Mouse (Mus musculus) neural tube, embryonic 12.5 days (tissue): ENCODE measurements around the gene Cdh5. TPM values are rescaled to one million over a fixed set of nuclear protein-coding genes. Genes with fewer than 3 reads are reported as not detected.

Experiments used
- ATAC-seq: fragments of 200-750 bp; cut with Nextera tagmentation; 2 replicates; pipeline ENCODE4 v1.8.0; 2017; ENCODE audit warnings: low read depth, mild to moderate bottlenecking, moderate TSS enrichment, moderate library complexity; ENCODE audit not compliant: low FRiP score
- H3K27ac ChIP-seq: fragments of 300-500 bp; sonication (generic); 2 replicates; pipeline ENCODE4 v1.5.1; 2016
- H3K27me3 ChIP-seq: fragments of 300-500 bp; sonication (generic); replicated peaks from 2 replicates; pipeline ENCODE4 v1.6.1; 2016; ENCODE audit warnings: mild to moderate bottlenecking
- H3K36me3 ChIP-seq: fragments of 300-500 bp; sonication (generic); 2 replicates; pipeline ENCODE4 v1.6.1; 2016; ENCODE audit warnings: mild to moderate bottlenecking
- H3K4me1 ChIP-seq: fragments of 300-500 bp; sonication (generic); 2 replicates; pipeline ENCODE4 v1.6.1; 2016
- H3K4me2 ChIP-seq: fragments of 300-500 bp; sonication (generic); replicated peaks from 2 replicates; pipeline ENCODE4 v1.6.1; 2016; ENCODE audit warnings: mild to moderate bottlenecking
- H3K4me3 ChIP-seq: fragments of 300-500 bp; sonication (generic); 2 replicates; pipeline ENCODE4 v1.5.1; 2016
- H3K9ac ChIP-seq: fragments of 300-500 bp; sonication (generic); 2 replicates; pipeline ENCODE4 v1.6.1; 2016; ENCODE audit warnings: mild to moderate bottlenecking
- H3K9me3 ChIP-seq: fragments of 300-500 bp; sonication (generic); 2 replicates; pipeline ENCODE4 v1.6.1; 2016; ENCODE audit warnings: mild to moderate bottlenecking
- WGBS: fragments of 180-500 bp; shearing (Covaris S2); methylation state at CpG from one replicate; pipeline ENCODE4 v1.1.7; 2016; 5-methylcytosine and 5-hydroxymethylcytosine counted together
- polyA plus RNA-seq: library from polyadenylated mRNA; unstranded; fragments of >200 nt; fragmentation: Nextera tagmentation; extraction: Ambion mirVana; gene quantifications from 2 replicates; pipeline ENCODE4 v1.2.1, GENCODE M21; 2016

The Cdh5 gene
- polyA plus RNA-seq, 1 experiment from 2014 or later: 17.1 TPM

DNA sequence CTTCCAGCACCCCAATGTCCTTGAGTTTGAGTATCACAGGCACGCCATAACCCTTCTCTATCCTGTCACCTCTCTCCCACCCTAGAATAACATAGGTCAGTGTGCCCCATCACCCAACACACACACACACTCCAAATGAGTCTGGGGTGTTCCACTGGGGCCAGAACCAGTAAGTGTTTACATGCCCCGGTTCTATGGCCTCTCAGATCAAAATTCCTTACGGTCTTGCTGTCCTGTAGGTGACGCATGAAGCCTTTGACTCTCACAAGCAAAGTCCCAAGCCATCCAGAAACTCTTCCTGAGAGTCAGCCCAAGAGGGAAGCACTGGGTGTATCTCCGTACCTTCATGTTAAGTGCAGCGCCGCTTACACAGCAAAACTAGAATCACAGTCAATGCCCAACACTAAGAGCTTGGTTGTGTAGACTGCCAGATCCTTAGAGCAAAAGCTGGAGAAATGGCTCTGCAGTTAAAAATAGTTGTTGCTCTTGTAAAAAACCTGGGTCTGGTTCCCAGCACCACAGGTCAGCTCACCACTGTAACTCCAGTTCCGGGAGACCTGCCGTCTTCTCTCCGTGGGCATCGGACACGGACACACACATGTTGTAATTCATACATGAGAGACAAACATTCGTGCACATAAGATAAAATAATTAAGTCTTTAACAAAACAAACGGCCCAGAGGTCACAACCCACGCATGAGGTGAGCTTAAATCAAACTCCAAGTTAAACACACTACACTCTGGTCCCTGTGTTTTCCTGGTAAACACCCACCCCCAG, 45.5 kb downstream of the Cdh5 start:
- WGBS: 86% methylated on average over 15 of the region's 15 CpGs
- peak; percentile 34; the same call in 1 of the 2 replicates for ATAC-seq
- H3K9me3 ChIP-seq: no peaks in the 10 kb centered on the region
- H3K36me3 ChIP-seq: no peaks in the 10 kb centered on the region
- no peaks in the 10 kb centered on the region for H3K27me3 ChIP-seq
- H3K4me1 ChIP-seq: no peaks in the 10 kb centered on the region
- H3K9ac ChIP-seq: no peak overlapping the region
- no peak overlapping the region for H3K4me3 ChIP-seq
- no peak overlapping the region for H3K27ac ChIP-seq
- no peak overlapping the region for H3K4me2 ChIP-seq

DNA sequence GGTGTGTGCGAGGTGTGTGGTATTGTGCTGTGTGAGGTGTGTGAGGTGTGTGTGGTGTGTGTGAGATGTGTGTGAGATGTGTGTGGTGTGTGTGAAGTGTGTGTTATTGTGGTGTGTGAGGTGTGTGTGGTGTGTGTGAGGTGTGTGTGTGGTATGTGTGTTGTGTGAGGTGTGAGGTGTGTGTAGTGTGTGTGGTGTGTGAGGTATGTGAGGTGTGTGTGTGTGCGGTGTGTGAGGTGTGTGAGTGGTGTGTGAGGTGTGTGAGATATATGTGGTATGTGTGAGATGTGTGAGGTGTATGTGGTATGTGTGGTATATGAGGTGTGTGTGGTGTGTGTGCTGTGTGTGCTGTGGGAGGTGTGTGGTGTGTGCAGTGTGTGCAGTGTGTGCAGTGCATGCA, 46.5 kb downstream of the Cdh5 start:
- no peak for ATAC-seq
- no peak overlapping the region for H3K27ac ChIP-seq
- H3K4me2 ChIP-seq: no peak overlapping the region
- 93% methylated on average over 2 of the region's 2 CpGs for WGBS
- no peak overlapping the region for H3K9ac ChIP-seq
- H3K4me3 ChIP-seq: no peak overlapping the region
- H3K36me3 ChIP-seq: no peaks in the 10 kb centered on the region
- no peaks in the 10 kb centered on the region for H3K27me3 ChIP-seq
- no peaks in the 10 kb centered on the region for H3K4me1 ChIP-seq
- no peaks in the 10 kb centered on the region for H3K9me3 ChIP-seq

DNA sequence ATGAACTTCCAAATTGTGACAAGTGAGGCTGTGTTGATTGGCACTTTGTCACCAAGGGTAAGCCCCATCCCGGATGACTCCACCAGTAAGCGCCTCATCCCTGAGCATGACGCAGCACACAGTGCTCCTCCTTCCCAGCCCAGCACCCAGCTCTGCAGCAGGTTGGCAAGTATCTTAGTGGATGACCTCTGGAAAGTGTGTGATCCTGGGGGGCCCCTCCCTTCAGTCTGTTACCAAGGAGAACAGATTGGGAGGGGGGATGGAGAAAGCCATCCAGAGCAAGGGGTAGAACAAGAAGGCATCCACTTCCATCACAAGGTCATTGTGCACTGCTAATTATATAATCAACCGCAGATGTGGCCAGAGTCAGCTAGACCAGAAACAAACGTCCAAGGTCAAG, 59.3 kb downstream of the Cdh5 start:
- Histone ChIP-seq H3K27ac (no peak overlapping the region), H3K36me3 (no peaks in the 10 kb centered on the region), H3K9me3 (no peaks in the 10 kb centered on the region), H3K4me3 (no peak overlapping the region), H3K4me1 (no peaks in the 10 kb centered on the region), H3K4me2 (no peak overlapping the region), H3K27me3 (no peaks in the 10 kb centered on the region), H3K9ac (no peak overlapping the region)
- no peak for ATAC-seq
- 76% methylated on average over 5 of the region's 5 CpGs for WGBS

DNA sequence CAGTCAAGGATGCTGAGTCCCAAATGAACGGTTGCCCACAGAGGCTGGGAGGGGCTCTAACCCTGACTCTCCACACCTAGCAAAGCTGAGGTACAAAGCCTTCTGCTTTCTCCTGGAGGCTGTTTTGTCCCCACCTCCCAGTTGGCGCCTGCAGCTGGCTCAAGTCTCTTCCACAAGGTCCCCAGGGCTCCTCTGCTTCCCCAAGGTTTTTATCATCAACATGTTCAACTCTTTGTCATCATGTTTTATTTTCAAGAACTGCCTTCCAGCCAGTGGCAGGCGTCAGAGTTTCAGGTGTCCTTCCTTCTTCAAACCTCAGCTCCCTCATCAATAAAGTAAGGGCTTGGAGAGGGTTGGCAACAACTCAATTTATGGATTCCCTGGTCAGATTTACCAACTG, 68.0 kb downstream of the Cdh5 start:
- H3K27ac ChIP-seq: no peak overlapping the region
- H3K27me3 ChIP-seq: peaks cover 40% of the 10 kb centered on the region
- H3K36me3 ChIP-seq: no peaks in the 10 kb centered on the region
- no peak overlapping the region for H3K9ac ChIP-seq
- WGBS: 80% methylated on average over 3 of the region's 3 CpGs
- H3K9me3 ChIP-seq: no peaks in the 10 kb centered on the region
- no peak overlapping the region for H3K4me3 ChIP-seq
- no peak for ATAC-seq
- no peak overlapping the region for H3K4me2 ChIP-seq
- peaks cover 5% of the 10 kb centered on the region for H3K4me1 ChIP-seq

DNA sequence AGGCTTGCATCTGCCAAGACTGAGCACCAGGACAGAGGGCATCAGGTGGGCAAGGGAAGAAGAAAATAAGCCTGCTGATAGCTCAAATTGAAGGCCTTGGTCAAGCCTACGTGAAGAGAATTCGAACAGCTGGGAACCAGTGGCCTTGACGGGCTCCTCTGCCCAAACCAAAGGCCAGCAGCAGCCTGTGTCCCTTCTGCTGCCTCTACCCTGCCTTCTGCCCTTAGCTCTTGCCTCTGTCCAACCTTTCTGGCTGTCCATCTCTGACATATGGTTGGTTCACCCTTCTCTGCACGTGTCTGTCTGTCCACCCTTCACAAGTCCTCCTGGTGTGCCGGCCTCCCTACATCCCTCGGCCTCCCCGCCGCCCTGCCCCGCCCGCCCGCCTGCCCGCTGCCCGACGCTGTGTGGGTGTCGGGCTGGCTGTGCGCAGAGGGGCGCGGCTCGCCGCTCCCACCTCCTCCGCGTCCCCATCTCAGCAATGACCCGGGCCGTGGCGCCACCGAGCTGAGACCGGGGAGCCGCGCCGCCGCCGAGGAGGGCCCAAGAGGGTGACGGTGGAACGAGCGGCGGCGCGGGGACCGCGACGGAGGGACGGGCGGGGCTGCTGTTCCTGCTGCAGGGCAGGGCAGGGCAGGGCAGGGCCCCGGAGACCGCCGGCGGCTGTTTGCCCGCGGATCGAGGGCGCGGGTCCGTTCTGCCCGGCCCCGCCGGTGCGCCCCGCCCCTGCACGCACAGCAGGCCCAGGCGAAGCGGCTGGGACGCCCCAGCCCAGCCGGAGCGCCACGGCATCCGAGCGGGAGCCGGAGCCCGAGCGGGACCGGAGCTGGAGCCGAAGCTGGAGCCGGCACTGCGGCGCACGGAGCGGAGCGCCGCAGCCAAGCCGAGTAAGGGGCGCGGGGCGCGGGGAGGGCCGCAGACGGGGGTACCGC, 69.0 kb downstream of the Cdh5 start, which contains the start of gene Bean1:
Gene Bean1, plus strand, starts transcription at position 325 of the 932 bp plus-strand sequence.
- Histone ChIP-seq H3K27me3 (peaks cover 40% of the 10 kb centered on the region), H3K4me2 (peak within 1 kb of the TSS; percentile 96), H3K4me1 (peaks cover 5% of the 10 kb centered on the region), H3K27ac (no peak within 1 kb of the TSS), H3K4me3 (peak within 1 kb of the TSS; percentile 67), H3K9ac (peak within 1 kb of the TSS; percentile 85), H3K9me3 (no peaks in the 10 kb centered on the region), H3K36me3 (no peaks in the 10 kb centered on the region)
- peak; percentile 82 for ATAC-seq
- WGBS: 1% methylated on average over 82 of the region's 87 CpGs

DNA sequence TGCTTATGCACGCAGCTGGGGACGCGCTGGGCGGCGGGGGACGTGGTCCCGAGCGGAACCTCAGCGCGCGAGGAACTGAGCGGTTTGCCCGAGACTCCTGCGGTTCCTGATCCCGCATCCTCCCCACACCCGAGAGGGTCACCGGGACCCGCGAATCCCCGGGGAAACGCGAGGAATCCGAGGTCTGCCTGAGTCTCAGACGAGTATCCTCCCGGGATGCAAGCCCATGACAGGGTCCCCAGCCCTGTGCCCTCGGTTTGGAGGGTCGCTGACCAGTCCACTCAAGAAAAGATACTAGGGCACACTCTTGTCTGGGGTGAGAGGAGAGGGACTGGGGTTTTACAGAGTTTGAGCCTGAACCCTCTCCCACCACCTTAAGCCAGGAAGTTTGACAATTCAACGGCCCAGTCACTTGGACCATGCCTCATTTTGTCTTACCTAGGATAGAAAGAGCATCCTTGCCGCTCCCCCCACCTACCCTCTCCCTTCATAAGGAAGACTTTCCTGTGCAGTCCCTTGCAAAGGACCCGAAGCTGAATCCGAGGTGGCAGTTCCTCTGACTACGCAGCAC, 69.7 kb downstream of the Cdh5 start:
- 4% methylated on average over 32 of the region's 32 CpGs for WGBS
- H3K4me2 ChIP-seq: peak overlapping the region; percentile 96
- peak overlapping the region; percentile 67 for H3K4me3 ChIP-seq
- peak overlapping the region; percentile 85 for H3K9ac ChIP-seq
- peaks cover 40% of the 10 kb centered on the region for H3K27me3 ChIP-seq
- no peak overlapping the region for H3K27ac ChIP-seq
- no peak; the same call in 1 of the 2 replicates for ATAC-seq
- H3K36me3 ChIP-seq: no peaks in the 10 kb centered on the region
- H3K4me1 ChIP-seq: peaks cover 5% of the 10 kb centered on the region
- H3K9me3 ChIP-seq: no peaks in the 10 kb centered on the region

DNA sequence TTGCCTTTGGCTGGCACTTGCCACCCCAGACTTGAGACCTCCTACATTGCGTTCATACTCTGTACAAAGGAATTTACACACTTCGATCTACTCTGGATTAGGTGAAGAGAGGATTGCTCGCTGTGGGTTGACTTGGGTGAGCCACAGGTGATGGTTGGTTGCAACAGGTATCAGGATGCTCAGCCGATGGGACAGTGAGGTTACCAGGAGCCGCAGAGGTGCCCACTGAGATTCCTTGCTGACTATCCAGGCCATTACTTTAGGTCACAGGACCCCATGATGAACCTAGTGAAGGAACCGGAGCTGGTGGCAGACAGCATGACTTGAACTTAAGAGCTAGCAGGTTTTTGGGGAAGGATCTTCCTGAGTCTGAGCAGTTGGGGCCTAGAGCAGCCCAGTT, 71.0 kb downstream of the Cdh5 start:
- Histone ChIP-seq H3K27me3 (peaks cover 40% of the 10 kb centered on the region), H3K9ac (no peak overlapping the region), H3K36me3 (no peaks in the 10 kb centered on the region), H3K4me1 (peaks cover 5% of the 10 kb centered on the region), H3K9me3 (no peaks in the 10 kb centered on the region), H3K27ac (no peak overlapping the region), H3K4me3 (no peak overlapping the region), H3K4me2 (no peak overlapping the region)
- no peak for ATAC-seq
- WGBS: 90% methylated on average over 6 of the region's 6 CpGs

DNA sequence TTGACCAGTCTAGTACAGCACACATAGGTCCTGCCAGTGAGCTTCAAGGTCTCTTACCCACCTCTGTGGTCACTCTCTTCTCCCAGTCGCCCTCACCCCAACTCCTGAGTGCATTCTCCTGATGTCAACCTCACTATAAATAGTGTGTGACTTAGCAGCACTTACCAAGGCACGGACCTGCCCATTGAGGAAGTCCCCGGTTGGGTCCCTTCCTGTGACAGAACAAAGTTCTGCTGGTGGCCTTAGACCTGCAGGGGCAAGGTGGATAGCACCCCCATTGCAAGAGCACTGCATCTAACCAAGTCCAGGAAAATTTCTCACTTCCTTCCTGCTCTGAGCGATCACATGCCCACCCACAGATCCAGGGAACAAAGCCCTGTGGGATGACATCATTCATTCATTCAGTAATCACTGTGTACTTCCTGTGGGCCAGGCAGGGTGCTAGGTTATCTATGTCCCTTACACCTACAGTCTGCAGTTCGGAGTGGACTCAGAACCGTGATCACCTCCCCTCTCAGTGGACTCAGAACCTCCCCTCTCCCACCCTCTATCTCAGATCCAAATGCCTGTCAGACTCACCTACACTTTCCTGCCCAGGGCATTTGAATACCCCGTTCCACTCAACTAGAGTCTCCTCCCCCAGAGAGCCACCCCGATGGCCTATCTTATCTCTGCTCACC, 74.6 kb downstream of the Cdh5 start:
- ATAC-seq: no peak
- no peaks in the 10 kb centered on the region for H3K9me3 ChIP-seq
- no peak overlapping the region for H3K27ac ChIP-seq
- peaks cover 29% of the 10 kb centered on the region for H3K27me3 ChIP-seq
- H3K4me1 ChIP-seq: peaks cover 8% of the 10 kb centered on the region; the same call in 1 of the 2 replicates
- 81% methylated on average over 8 of the region's 8 CpGs for WGBS
- H3K4me2 ChIP-seq: no peak overlapping the region
- no peak overlapping the region for H3K9ac ChIP-seq
- no peak overlapping the region for H3K4me3 ChIP-seq
- H3K36me3 ChIP-seq: no peaks in the 10 kb centered on the region

DNA sequence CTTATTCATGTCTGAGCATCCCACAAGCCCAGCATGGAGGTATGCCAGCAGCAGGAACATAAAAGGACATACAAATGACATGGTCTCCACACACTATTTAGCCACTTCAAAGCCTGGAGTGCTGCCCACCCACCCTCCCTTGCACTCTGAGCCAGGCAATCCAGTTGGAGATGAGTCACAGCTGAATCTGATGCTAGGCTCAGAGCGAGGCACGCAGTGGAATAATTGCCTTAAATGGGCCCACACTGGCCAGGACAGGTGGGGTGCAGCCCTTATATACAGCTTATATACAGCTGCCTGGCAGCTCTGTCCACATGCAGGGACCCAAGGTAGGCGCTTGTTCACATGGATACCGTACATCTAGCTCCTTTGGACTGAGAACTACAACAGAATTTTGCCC, 75.6 kb downstream of the Cdh5 start:
- Histone ChIP-seq H3K9me3 (no peaks in the 10 kb centered on the region), H3K27ac (no peak overlapping the region), H3K4me1 (0 out of 2 replicates have a peak, but pooled peaks cover 3% of the 10 kb centered on the region), H3K27me3 (peaks cover 19% of the 10 kb centered on the region), H3K4me3 (no peak overlapping the region), H3K4me2 (no peak overlapping the region), H3K9ac (no peak overlapping the region), H3K36me3 (no peaks in the 10 kb centered on the region)
- WGBS: 81% methylated on average over 4 of the region's 4 CpGs
- ATAC-seq: no peak

DNA sequence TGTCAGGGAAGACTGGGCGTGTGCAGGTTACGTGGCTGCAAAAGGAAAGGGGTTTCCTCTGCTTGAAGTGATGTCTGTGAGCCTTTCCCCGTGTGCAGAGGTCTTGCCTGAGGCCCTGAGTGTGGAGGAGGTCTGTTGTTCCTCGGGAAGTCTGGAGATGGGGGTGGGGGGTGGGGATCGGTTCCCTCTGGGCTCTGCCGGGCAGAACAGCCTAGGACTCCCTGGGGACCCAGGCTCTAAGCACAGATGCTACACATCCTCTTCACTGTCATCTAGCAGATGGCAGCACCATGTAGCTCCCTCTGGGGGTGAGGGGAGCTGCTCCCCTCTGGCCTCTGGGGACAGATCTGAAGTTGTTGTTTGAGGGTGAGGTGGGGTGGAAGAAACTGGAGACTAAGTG, 83.5 kb downstream of the Cdh5 start:
- H3K9me3 ChIP-seq: no peaks in the 10 kb centered on the region
- WGBS: 27% methylated on average over 6 of the region's 6 CpGs
- no peak overlapping the region for H3K27ac ChIP-seq
- H3K36me3 ChIP-seq: no peaks in the 10 kb centered on the region
- peaks cover 8% of the 10 kb centered on the region; the same call in 1 of the 2 replicates for H3K4me1 ChIP-seq
- peak; percentile 41; the same call in 1 of the 2 replicates for ATAC-seq
- no peak overlapping the region for H3K9ac ChIP-seq
- no peak overlapping the region for H3K4me2 ChIP-seq
- no peaks in the 10 kb centered on the region for H3K27me3 ChIP-seq
- no peak overlapping the region for H3K4me3 ChIP-seq

DNA sequence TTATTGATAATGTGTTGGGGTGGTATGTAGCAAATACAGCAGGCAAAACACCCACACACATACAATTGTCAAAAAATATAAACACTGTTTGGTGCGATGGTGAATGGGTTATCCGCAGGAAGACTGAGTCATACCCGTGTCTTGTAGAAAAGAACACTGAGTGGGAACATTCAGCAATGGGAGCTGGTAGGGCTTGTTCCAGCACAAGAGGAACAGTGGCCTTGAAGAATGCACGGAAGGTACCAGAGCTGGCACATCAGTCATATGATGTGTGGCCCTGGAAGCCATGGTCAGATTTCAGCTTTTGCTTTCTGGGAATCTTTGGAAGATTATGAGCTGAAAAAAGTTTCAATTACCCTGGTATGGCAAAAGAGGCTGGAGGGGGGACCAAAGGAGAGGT, 85.4 kb downstream of the Cdh5 start:
- Histone ChIP-seq H3K4me2 (no peak overlapping the region), H3K9ac (no peak overlapping the region), H3K9me3 (no peaks in the 10 kb centered on the region), H3K4me1 (peaks cover 16% of the 10 kb centered on the region), H3K27ac (no peak overlapping the region), H3K36me3 (no peaks in the 10 kb centered on the region), H3K27me3 (no peaks in the 10 kb centered on the region), H3K4me3 (no peak overlapping the region)
- 89% methylated on average over 4 of the region's 4 CpGs for WGBS
- ATAC-seq: no peak
